Comparison of ENCODE assay signal across 9 mouse cellular contexts in the genomic region with DNA sequence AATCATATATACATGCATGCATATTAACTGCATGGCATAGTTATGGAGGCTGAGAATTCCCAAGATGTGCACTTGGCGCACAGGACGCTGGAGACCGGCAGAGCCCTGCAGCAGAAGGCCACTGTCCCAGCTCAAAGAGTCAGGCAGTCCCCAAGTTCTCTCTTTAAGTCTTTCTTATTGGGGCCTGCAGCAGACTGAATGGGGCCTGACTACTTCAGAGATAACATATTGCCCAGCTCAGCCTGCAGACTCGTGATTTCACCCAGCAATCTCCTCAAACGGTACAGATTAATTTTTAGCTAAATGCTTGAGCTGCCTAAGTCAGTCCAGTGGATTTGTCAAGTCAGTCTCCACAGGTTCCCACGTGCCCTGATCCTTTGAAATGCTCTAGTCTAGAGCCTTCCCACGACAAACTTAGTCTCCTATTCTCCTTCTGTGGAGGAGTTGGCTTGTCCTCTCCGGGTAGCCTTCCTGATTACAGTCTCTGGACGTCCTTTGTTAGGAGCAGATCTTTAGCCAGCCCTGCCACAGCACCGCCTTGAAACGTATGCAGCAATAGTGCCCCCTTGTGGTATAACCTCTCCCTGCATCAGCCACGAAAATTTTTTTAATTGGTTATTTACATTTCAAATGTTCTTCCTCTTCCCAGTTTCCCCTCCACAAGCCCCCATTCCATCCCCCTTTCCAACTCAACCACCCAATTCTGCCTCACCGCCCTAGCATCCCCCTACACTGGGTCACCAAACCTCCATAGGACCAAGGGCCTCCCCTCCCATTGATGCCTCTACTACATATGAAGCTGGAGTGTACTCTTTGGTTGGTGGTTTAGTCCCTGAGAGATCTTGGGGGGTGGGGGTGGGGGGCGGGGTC. TPM values are rescaled to one million over a fixed set of nuclear protein-coding genes. Genes with fewer than 3 reads are reported as not detected.
DNase-seq lines count a peak whose midpoint lies in the region; ATAC-seq and TF ChIP-seq lines count a peak whose summit lies in the region.
"Had no signal": no experiment of that assay in that cellular context is flagged by ENCODE, and none has a peak within 500 bp of the region (broad histone marks: within the 10 kb centered on the region; RNA-seq: fewer than 3 reads in every experiment).

No protein-coding gene starts in this region.

- DNase-seq in CD4-positive helper T cell, adult 2 months (ENCODE audit: low read depth, low spot score) = peak; percentile 63
- peak; percentile 77 for DNase-seq in splenic B cell, adult 2 months (ENCODE audit: low read depth, low spot score)

- TF ChIP-seq CTCF in bone marrow, adult 2 months (IDR thresholded peaks at IDR 0.05; ENCODE audit: control insufficient read depth, insufficient read depth, low read length) = peak; percentile 79

- peaks cover 15% of the 10 kb centered on the region; the same call in 1 of the 2 replicates for H3K36me3 ChIP-seq in embryonic facial prominence, embryonic 15.5 days
- peaks cover 38% of the 10 kb centered on the region for H3K36me3 ChIP-seq in heart, embryonic 12.5 days
- peaks cover 20% of the 10 kb centered on the region for H3K36me3 ChIP-seq in kidney, embryonic 15.5 days
- peaks cover 21% of the 10 kb centered on the region for H3K36me3 ChIP-seq in limb, embryonic 15.5 days
- H3K36me3 ChIP-seq in splenic B cell, adult 2 months (ENCODE audit: control insufficient read depth, insufficient read depth, low read length, poor library complexity, severe bottlenecking) = no peaks in the 10 kb centered on the region

- WGBS in bone marrow, adult 2 months = 27% methylated on average over 14 of the region's 14 CpGs
- WGBS in embryonic facial prominence, embryonic 15.5 days = 23% methylated on average over 14 of the region's 14 CpGs
- 15% methylated on average over 14 of the region's 14 CpGs for WGBS in heart, embryonic 12.5 days
- WGBS in kidney, embryonic 15.5 days = 21% methylated on average over 14 of the region's 14 CpGs
- WGBS in limb, embryonic 15.5 days = 26% methylated on average over 14 of the region's 14 CpGs

- H3K4me3 ChIP-seq in bone marrow, adult 2 months (replicated peaks; ENCODE audit: control insufficient read depth, low read depth, low read length) = no peak overlapping the region
- H3K4me3 ChIP-seq in embryonic facial prominence, embryonic 15.5 days (replicated peaks) = no peak overlapping the region
- no peak overlapping the region for H3K4me3 ChIP-seq in heart, embryonic 12.5 days
- no peak overlapping the region for H3K4me3 ChIP-seq in kidney, embryonic 15.5 days (replicated peaks)
- H3K4me3 ChIP-seq in limb, embryonic 15.5 days = no peak overlapping the region
- H3K4me3 ChIP-seq: erythroblast, embryonic 14.5 days had no signal

- peak; percentile 82 for ATAC-seq in embryonic facial prominence, embryonic 15.5 days (ENCODE audit: insufficient number of reproducible peaks, low FRiP score, low TSS enrichment, low read depth)
- peak; percentile 81 for ATAC-seq in heart, embryonic 12.5 days (ENCODE audit: insufficient number of reproducible peaks, low FRiP score)
- peak; percentile 90 for ATAC-seq in kidney, embryonic 15.5 days (replicated peaks; ENCODE audit: low FRiP score)
- peak; percentile 75; the same call in 1 of the 2 replicates for ATAC-seq in limb, embryonic 15.5 days (ENCODE audit: insufficient number of reproducible peaks, low FRiP score, low TSS enrichment, low read depth)
- peak; percentile 78 for ATAC-seq in monocyte, adult 5-6 weeks (replicated peaks; ENCODE audit: insufficient number of reproducible peaks, low FRiP score, low TSS enrichment, poor library complexity, severe bottlenecking)

- no peak overlapping the region for H3K27ac ChIP-seq in bone marrow, adult 2 months (ENCODE audit: control insufficient read depth, insufficient read depth, low read depth, low read length, poor library complexity)
- peak overlapping the region; percentile 60; the same call in 1 of the 2 replicates for H3K27ac ChIP-seq in embryonic facial prominence, embryonic 15.5 days (replicated peaks)
- H3K27ac ChIP-seq in heart, embryonic 12.5 days (ENCODE audit: poor library complexity, severe bottlenecking) = peak overlapping the region; percentile 92
- H3K27ac ChIP-seq in kidney, embryonic 15.5 days = peak overlapping the region; percentile 84
- peak overlapping the region; percentile 76 for H3K27ac ChIP-seq in limb, embryonic 15.5 days

- H3K9me3 ChIP-seq in embryonic facial prominence, embryonic 15.5 days (replicated peaks) = peaks cover 4% of the 10 kb centered on the region; the same call in 1 of the 2 replicates
- no peaks in the 10 kb centered on the region; the same call in 1 of the 2 replicates for H3K9me3 ChIP-seq in heart, embryonic 12.5 days (replicated peaks)
- 0 out of 2 replicates have a peak, but pooled peaks cover 4% of the 10 kb centered on the region for H3K9me3 ChIP-seq in kidney, embryonic 15.5 days (replicated peaks)
- no peaks in the 10 kb centered on the region for H3K9me3 ChIP-seq in limb, embryonic 15.5 days

- no peaks in the 10 kb centered on the region for H3K27me3 ChIP-seq in embryonic facial prominence, embryonic 15.5 days
- H3K27me3 ChIP-seq in heart, embryonic 12.5 days (replicated peaks) = no peaks in the 10 kb centered on the region
- H3K27me3 ChIP-seq in kidney, embryonic 15.5 days = no peaks in the 10 kb centered on the region
- H3K27me3 ChIP-seq in limb, embryonic 15.5 days = no peaks in the 10 kb centered on the region
- H3K27me3 ChIP-seq in splenic B cell, adult 2 months (ENCODE audit: control insufficient read depth, insufficient read depth, low read length, poor library complexity, severe bottlenecking) = no peaks in the 10 kb centered on the region

- H3K9ac ChIP-seq in embryonic facial prominence, embryonic 15.5 days = no peak overlapping the region
- peak overlapping the region; percentile 47 for H3K9ac ChIP-seq in heart, embryonic 12.5 days
- no peak overlapping the region for H3K9ac ChIP-seq in kidney, embryonic 15.5 days
- H3K9ac ChIP-seq in limb, embryonic 15.5 days = no peak overlapping the region

- TF ChIP-seq POLR2A in bone marrow, adult 2 months (IDR thresholded peaks at IDR 0.05; ENCODE audit: borderline replicate concordance, control insufficient read depth, low read depth, low read length) = no peak

- no peaks in the 10 kb centered on the region for H3K4me1 ChIP-seq in bone marrow, adult 2 months (ENCODE audit: control insufficient read depth, insufficient read depth, low read length)
- H3K4me1 ChIP-seq in embryonic facial prominence, embryonic 15.5 days = peaks cover 13% of the 10 kb centered on the region
- peaks cover 33% of the 10 kb centered on the region for H3K4me1 ChIP-seq in heart, embryonic 12.5 days (replicated peaks)
- peaks cover 7% of the 10 kb centered on the region for H3K4me1 ChIP-seq in kidney, embryonic 15.5 days
- H3K4me1 ChIP-seq in limb, embryonic 15.5 days = peaks cover 12% of the 10 kb centered on the region

- H3K4me2 ChIP-seq in embryonic facial prominence, embryonic 15.5 days (replicated peaks) = no peak overlapping the region
- peak overlapping the region; percentile 23 for H3K4me2 ChIP-seq in heart, embryonic 12.5 days
- no peak overlapping the region; the same call in 1 of the 2 replicates for H3K4me2 ChIP-seq in kidney, embryonic 15.5 days
- H3K4me2 ChIP-seq in limb, embryonic 15.5 days = no peak overlapping the region

RNA-seq across cellular contexts. Expression of a gene that starts 40.9 kb away (rescaled TPM):
- 2.5 and 8.3 TPM in 2 replicates for polyA plus RNA-seq in bone marrow, adult 2 months (2011; ENCODE audit: insufficient read depth, insufficient read length, low replicate concordance, missing spikeins)
- polyA plus RNA-seq in embryonic facial prominence, embryonic 15.5 days (2015; fragmentation: Nextera tagmentation; extraction: Ambion mirVana) = 39.8 and 44.2 TPM in 2 replicates
- polyA plus RNA-seq in heart, embryonic 12.5 days (2016; fragmentation: Nextera tagmentation; extraction: Ambion mirVana) = 293 and 312 TPM in 2 replicates
- polyA plus RNA-seq in kidney, embryonic 15.5 days (2015; fragmentation: Nextera tagmentation; extraction: Ambion mirVana) = 30.1 and 34.6 TPM in 2 replicates
- 45.0 TPM in 2 replicates for polyA plus RNA-seq in limb, embryonic 15.5 days (2015; fragmentation: Nextera tagmentation; extraction: Ambion mirVana)
- 19.7 to 53.8 TPM (median 24.1 TPM) in 3 replicates for total RNA-seq in monocyte, adult 5-6 weeks (2017)

RNA-seq across cellular contexts. Expression of a gene that starts 57.6 kb away (rescaled TPM):
- not detected in 2 replicates for polyA plus RNA-seq in bone marrow, adult 2 months (2011; ENCODE audit: insufficient read depth, insufficient read length, low replicate concordance, missing spikeins)
- 1.2 and 1.4 TPM in 2 replicates for polyA plus RNA-seq in embryonic facial prominence, embryonic 15.5 days (2015; fragmentation: Nextera tagmentation; extraction: Ambion mirVana)
- polyA plus RNA-seq in heart, embryonic 12.5 days (2016; fragmentation: Nextera tagmentation; extraction: Ambion mirVana) = 0.39 and 1.1 TPM in 2 replicates
- polyA plus RNA-seq in kidney, embryonic 15.5 days (2015; fragmentation: Nextera tagmentation; extraction: Ambion mirVana) = 0.77 and 1.0 TPM in 2 replicates
- polyA plus RNA-seq in limb, embryonic 15.5 days (2015; fragmentation: Nextera tagmentation; extraction: Ambion mirVana) = 0.92 and 1.5 TPM in 2 replicates
- total RNA-seq in monocyte, adult 5-6 weeks (2017) = not detected in 3 replicates
- polyA plus RNA-seq: erythroblast, embryonic 14.5 days had no signal
